Mouse (Mus musculus): Measurements from ENCODE around the gene Olfr1370.
"Not testable (repeated sequence)": the region's sequence is repeated elsewhere in the genome, so short reads cannot be mapped to it uniquely, and the experiment has no call there.

Gene Olfr1370

GRCm38 (mm10) chr13:21074847-21075246 is at the start of gene Olfr1370:
Gene Olfr1370 (minus strand): TSS chr13:21074947.
- no peak for DNase-seq (ENCODE audit: low read depth, low spot score)

- no peak for DNase-seq (ENCODE audit: low read depth, low spot score)
Measured at GRCm38 (mm10) chr13:21114121-21114520, 39.4 kb upstream of the Olfr1370 start.

- DNase-seq (ENCODE audit: low read depth, low spot score): not testable (repeated sequence)
Measured at GRCm38 (mm10) chr13:21111183-21111582, 36.4 kb upstream of the Olfr1370 start, which contains the start of gene Olfr1369-ps1. Gene Olfr1369-ps1 (plus strand): TSS chr13:21111483.

- DNase-seq (ENCODE audit: low read depth, low spot score): no peak
Measured at GRCm38 (mm10) chr13:21110441-21110840, 35.7 kb upstream of the Olfr1370 start.

- DNase-seq (ENCODE audit: low read depth, low spot score): no peak
Measured at GRCm38 (mm10) chr13:21109759-21110158, 35.0 kb upstream of the Olfr1370 start.

GRCm38 (mm10) chr13:21082686-21083085 is 7.9 kb upstream of the Olfr1370 start:
- no peak for DNase-seq (ENCODE audit: low read depth, low spot score)

GRCm38 (mm10) chr13:21066021-21066420 is 8.7 kb downstream of the Olfr1370 start:
- DNase-seq (ENCODE audit: low read depth, low spot score): no peak

- peak; percentile 15 for DNase-seq (ENCODE audit: low read depth, low spot score)
Measured at GRCm38 (mm10) chr13:21050118-21050517, 24.6 kb downstream of the Olfr1370 start.

GRCm38 (mm10) chr13:21040589-21041199 is 34.1 kb downstream of the Olfr1370 start:
- no peak for DNase-seq (ENCODE audit: low read depth, low spot score)

GRCm38 (mm10) chr13:21035981-21036380 is 38.8 kb downstream of the Olfr1370 start:
- no peak for DNase-seq (ENCODE audit: low read depth, low spot score)

- DNase-seq (ENCODE audit: low read depth, low spot score): peak; percentile 49
Measured at GRCm38 (mm10) chr13:21035011-21035410, 39.7 kb downstream of the Olfr1370 start.

GRCm38 (mm10) chr13:21033176-21033575 is 41.6 kb downstream of the Olfr1370 start:
- DNase-seq (ENCODE audit: low read depth, low spot score): no peak

GRCm38 (mm10) chr13:21024831-21025230 is 49.9 kb downstream of the Olfr1370 start:
- DNase-seq (ENCODE audit: low read depth, low spot score): no peak
